In genomic region chr10:77251784-77252539, GRCm38 (mm10) we compare ENCODE assay signal across 8 mouse cellular contexts. TPM values are rescaled to one million over a fixed set of nuclear protein-coding genes. Genes with fewer than 3 reads are reported as not detected.
DNase-seq lines count a peak whose midpoint lies in the region; ATAC-seq and TF ChIP-seq lines count a peak whose summit lies in the region.

No protein-coding gene starts in this region.

- no peak overlapping the region for H3K4me2 ChIP-seq in forebrain, embryonic 13.5 days
- H3K4me2 ChIP-seq in forebrain, embryonic 16.5 days (ENCODE audit: low read length), result no peak overlapping the region
- no peak overlapping the region for H3K4me2 ChIP-seq in kidney, postnatal 0 days (ENCODE audit: low read length)

- WGBS in forebrain, embryonic 13.5 days, result 73% methylated on average over 18 of the region's 18 CpGs
- 73% methylated on average over 18 of the region's 18 CpGs for WGBS in forebrain, embryonic 16.5 days
- WGBS in cerebellum, adult 2 months, result 8% methylated on average over 18 of the region's 18 CpGs
- WGBS in kidney, postnatal 0 days, result 42% methylated on average over 18 of the region's 18 CpGs

- no peaks in the 10 kb centered on the region for H3K27me3 ChIP-seq in forebrain, embryonic 13.5 days
- no peaks in the 10 kb centered on the region for H3K27me3 ChIP-seq in forebrain, embryonic 16.5 days (replicated peaks; ENCODE audit: control insufficient read depth, insufficient read depth, low read length)
- no peaks in the 10 kb centered on the region for H3K27me3 ChIP-seq in cerebellum, adult 2 months (ENCODE audit: control insufficient read depth, insufficient read depth, low read length)
- no peaks in the 10 kb centered on the region for H3K27me3 ChIP-seq in kidney, postnatal 0 days (ENCODE audit: insufficient read depth, low read length)

- ATAC-seq in forebrain, embryonic 13.5 days, result peak; percentile 39; the same call in 1 of the 2 replicates
- ATAC-seq in forebrain, embryonic 16.5 days, result no peak
- peak; percentile 18; the same call in 1 of the 2 replicates for ATAC-seq in kidney, postnatal 0 days (replicated peaks; ENCODE audit: low FRiP score, low read depth)

- no peaks in the 10 kb centered on the region for H3K36me3 ChIP-seq in forebrain, embryonic 13.5 days (ENCODE audit: poor library complexity, severe bottlenecking)
- H3K36me3 ChIP-seq in forebrain, embryonic 16.5 days (ENCODE audit: control insufficient read depth, insufficient read depth), result no peaks in the 10 kb centered on the region
- H3K36me3 ChIP-seq in kidney, postnatal 0 days (ENCODE audit: insufficient read depth, low read length), result no peaks in the 10 kb centered on the region

- H3K27ac ChIP-seq in forebrain, embryonic 13.5 days, result no peak overlapping the region
- no peak overlapping the region for H3K27ac ChIP-seq in forebrain, embryonic 16.5 days (ENCODE audit: low read length)
- H3K27ac ChIP-seq in cerebellum, adult 2 months (ENCODE audit: insufficient read depth, low read length), result peak overlapping the region; percentile 66
- H3K27ac ChIP-seq in kidney, postnatal 0 days, result peak overlapping the region; percentile 38

- TF ChIP-seq POLR2A in cerebellum, adult 2 months (IDR thresholded peaks at IDR 0.05; ENCODE audit: borderline replicate concordance, insufficient read depth, low read length), result peak; percentile 26; the same call in 1 of the 2 replicates

- H3K4me3 ChIP-seq in forebrain, embryonic 13.5 days, result no peak overlapping the region
- no peak overlapping the region for H3K4me3 ChIP-seq in forebrain, embryonic 16.5 days (replicated peaks; ENCODE audit: low read length)
- H3K4me3 ChIP-seq in cerebellum, adult 2 months (replicated peaks; ENCODE audit: insufficient read depth, low read depth, low read length), result peak overlapping the region; percentile 42
- H3K4me3 ChIP-seq in kidney, postnatal 0 days (replicated peaks; ENCODE audit: low read depth, low read length), result no peak overlapping the region

- H3K9ac ChIP-seq in forebrain, embryonic 13.5 days, result no peak overlapping the region
- H3K9ac ChIP-seq in forebrain, embryonic 16.5 days (replicated peaks; ENCODE audit: low read depth, low read length), result no peak overlapping the region
- H3K9ac ChIP-seq in kidney, postnatal 0 days (ENCODE audit: low read depth, low read length), result 0 out of 2 replicates have a peak overlapping the region, but pooled peaks have one; percentile 3

- H3K9me3 ChIP-seq in forebrain, embryonic 13.5 days (replicated peaks), result no peaks in the 10 kb centered on the region
- H3K9me3 ChIP-seq in forebrain, embryonic 16.5 days (ENCODE audit: control insufficient read depth, low read length), result no peaks in the 10 kb centered on the region
- H3K9me3 ChIP-seq in kidney, postnatal 0 days (replicated peaks; ENCODE audit: low read length), result no peaks in the 10 kb centered on the region

- H3K4me1 ChIP-seq in forebrain, embryonic 13.5 days, result peaks cover 20% of the 10 kb centered on the region
- H3K4me1 ChIP-seq in forebrain, embryonic 16.5 days (replicated peaks; ENCODE audit: control insufficient read depth, insufficient read depth, low read length), result peaks cover 6% of the 10 kb centered on the region
- H3K4me1 ChIP-seq in cerebellum, adult 2 months (ENCODE audit: control insufficient read depth, insufficient read depth, low read length), result peaks cover 36% of the 10 kb centered on the region
- H3K4me1 ChIP-seq in kidney, postnatal 0 days (replicated peaks; ENCODE audit: insufficient read depth, low read length), result peaks cover 25% of the 10 kb centered on the region

- DNase-seq in cerebellum, adult 2 months, result peak; percentile 77 to 84
- DNase-seq in heart, adult 9 months (ENCODE audit: low spot score in 2 of 2), result peak; percentile 54 to 72
- DNase-seq in kidney, postnatal 0 days (ENCODE audit: low spot score), result peak; percentile 28
- peak; percentile 43 to 51 for DNase-seq in lung, postnatal 4 days
- DNase-seq in natural killer cell, adult 2 months (ENCODE audit: low spot score in 2 of 2), result no peak
- DNase-seq in B cell, adult 2 months, result no peak

- TF ChIP-seq CTCF in cerebellum, adult 2 months (IDR thresholded peaks at IDR 0.05; ENCODE audit: borderline replicate concordance, insufficient read depth, low read depth, low read length), result no peak
- TF ChIP-seq CTCF in kidney, postnatal 0 days (IDR thresholded peaks at IDR 0.05; ENCODE audit: low read depth), result no peak

RNA-seq across cellular contexts. Expression of gene Pofut2, which starts 7.1 kb away (rescaled TPM):
- 46.6 and 52.8 TPM in 2 replicates for polyA plus RNA-seq in forebrain, embryonic 13.5 days (2015; fragmentation: Nextera tagmentation; extraction: Ambion mirVana)
- polyA plus RNA-seq in forebrain, embryonic 16.5 days (2015; fragmentation: Nextera tagmentation; extraction: Ambion mirVana), result 47.3 and 50.5 TPM in 2 replicates
- 44.9 and 45.2 TPM in 2 replicates for polyA plus RNA-seq in cerebellum, adult 2 months (2012; rRNA removed)
- 96.9 and 104 TPM in 2 replicates for polyA plus RNA-seq in kidney, postnatal 0 days (2015; fragmentation: Nextera tagmentation; extraction: Ambion mirVana)

Comparison
In these comparisons a context has a peak if more than half of its experiments do, and no peak if none do; other contexts are left out.
1. H3K27ac ChIP-seq: peak in cerebellum, adult 2 months (single experiment) and kidney, postnatal 0 days (single experiment); none in forebrain, embryonic 13.5 days (single experiment) and forebrain, embryonic 16.5 days (single experiment).
2. DNase-seq: peak in cerebellum, adult 2 months (2 of 2), heart, adult 9 months (2 of 2), kidney, postnatal 0 days (single experiment) and lung, postnatal 4 days (2 of 2); none in natural killer cell, adult 2 months (0 of 2) and B cell, adult 2 months (0 of 2).